Mouse (Mus musculus) thymus, adult 18-20 months (tissue): ENCODE measurements around the gene Taf6.

ENCODE experiments used
- DNase-seq, 2 experiments: peaks; one replicate each; pipeline ENCODE4 v3.0.0; 2022; ENCODE audit warnings: mixed read lengths in 2 of 2

The Taf6 gene

GRCm38 (mm10) chr5:138170936-138171561, 16.2 kb downstream of the Taf6 start:
- DNase-seq: peak; percentile 86 to 89

- DNase-seq: no peak
Measured at GRCm38 (mm10) chr5:138165594-138165993, 21.7 kb downstream of the Taf6 start.

- no peak for DNase-seq
Measured at GRCm38 (mm10) chr5:138163610-138164009, 23.6 kb downstream of the Taf6 start.

- no peak for DNase-seq
Measured at GRCm38 (mm10) chr5:138163046-138163445, 24.2 kb downstream of the Taf6 start.

GRCm38 (mm10) chr5:138160842-138161665, 26.2 kb downstream of the Taf6 start, which contains the start of gene Cops6:
Gene Cops6, plus strand, starts transcription at chr5:138161071.
- peak; percentile 89 to 91 for DNase-seq

- no peak for DNase-seq
Measured at GRCm38 (mm10) chr5:138160224-138160762, 27.0 kb downstream of the Taf6 start.

GRCm38 (mm10) chr5:138155443-138155976, 31.7 kb downstream of the Taf6 start, which contains the start of gene Zfp113:
Gene Zfp113, minus strand, starts transcription at chr5:138155744.
- DNase-seq: peak; percentile 74 to 86

GRCm38 (mm10) chr5:138154390-138154789, 32.9 kb downstream of the Taf6 start:
- no peak for DNase-seq

GRCm38 (mm10) chr5:138138585-138138984, 48.7 kb downstream of the Taf6 start:
- DNase-seq: no peak

GRCm38 (mm10) chr5:138137935-138138549, 49.2 kb downstream of the Taf6 start:
- no peak for DNase-seq

GRCm38 (mm10) chr5:138137257-138137656, 50.0 kb downstream of the Taf6 start:
- no peak for DNase-seq

- DNase-seq: no peak
Measured at GRCm38 (mm10) chr5:138132425-138133064, 54.7 kb downstream of the Taf6 start.
